ENCODE assay signal across 21 mouse cellular contexts in the genomic region with DNA sequence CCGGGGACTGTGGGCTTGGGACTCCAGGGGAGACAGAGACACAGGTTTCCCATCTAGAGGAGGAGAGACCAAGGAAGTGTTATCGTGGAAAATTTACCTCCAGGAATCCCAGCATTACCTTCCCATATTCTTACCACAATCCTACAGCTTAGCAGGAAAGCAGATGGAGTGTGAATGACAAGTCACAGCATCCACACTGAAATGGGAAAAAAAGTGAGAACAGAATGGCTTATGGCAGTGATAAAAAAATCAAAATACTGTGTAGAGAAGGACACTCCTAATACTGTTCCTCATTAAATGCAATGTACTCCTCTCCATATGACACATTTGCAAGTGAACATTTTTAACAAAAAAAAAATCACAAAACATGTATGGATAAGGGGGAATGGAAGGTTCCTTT.
DNase-seq lines count a peak whose midpoint lies in the region; ATAC-seq and TF ChIP-seq lines count a peak whose summit lies in the region.
"Had no signal": no experiment of that assay in that cellular context is flagged by ENCODE, and none has a peak within 500 bp of the region (broad histone marks: within the 10 kb centered on the region; RNA-seq: fewer than 3 reads in every experiment).

No protein-coding gene starts in this region.

- H3K27ac ChIP-seq in forebrain, embryonic 15.5 days (replicated peaks), result peak overlapping the region; percentile 51
- no peak overlapping the region for H3K27ac ChIP-seq in forebrain, embryonic 12.5 days
- H3K27ac ChIP-seq in left cerebral cortex, adult 2 months, result peak overlapping the region; percentile 74
- H3K27ac ChIP-seq in forebrain, embryonic 16.5 days (ENCODE audit: low read length), result peak overlapping the region; percentile 58
- H3K27ac ChIP-seq: embryonic facial prominence, embryonic 10.5 days; heart, embryonic 13.5 days; hindbrain, embryonic 13.5 days; hindbrain, postnatal 0 days had no signal

- no peak overlapping the region for H3K4me3 ChIP-seq in forebrain, embryonic 15.5 days
- no peak overlapping the region for H3K4me3 ChIP-seq in forebrain, embryonic 12.5 days (replicated peaks)
- H3K4me3 ChIP-seq in left cerebral cortex, adult 2 months, result no peak overlapping the region
- H3K4me3 ChIP-seq in forebrain, embryonic 16.5 days (replicated peaks; ENCODE audit: low read length), result no peak overlapping the region
- H3K4me3 ChIP-seq: embryonic facial prominence, embryonic 10.5 days; heart, embryonic 13.5 days; hindbrain, embryonic 13.5 days had no signal

- no peaks in the 10 kb centered on the region for H3K27me3 ChIP-seq in forebrain, embryonic 15.5 days
- no peaks in the 10 kb centered on the region for H3K27me3 ChIP-seq in forebrain, embryonic 12.5 days
- no peaks in the 10 kb centered on the region for H3K27me3 ChIP-seq in forebrain, embryonic 16.5 days (replicated peaks; ENCODE audit: control insufficient read depth, insufficient read depth, low read length)
- H3K27me3 ChIP-seq: heart, embryonic 13.5 days; hindbrain, embryonic 13.5 days; Patski had no signal

- 79% methylated on average over 2 of the region's 2 CpGs for WGBS in forebrain, embryonic 15.5 days
- 83% methylated on average over 2 of the region's 2 CpGs for WGBS in forebrain, embryonic 12.5 days
- WGBS in forebrain, embryonic 16.5 days, result 83% methylated on average over 2 of the region's 2 CpGs

- peak; percentile 81 for ATAC-seq in forebrain, embryonic 15.5 days (replicated peaks)
- ATAC-seq in forebrain, embryonic 12.5 days (ENCODE audit: low FRiP score), result no peak
- peak; percentile 71 for ATAC-seq in forebrain, embryonic 16.5 days
- ATAC-seq: activated CD4-positive, CD25-positive, alpha-beta regulatory T cell, adult 4 months; hindbrain, postnatal 0 days; Patski had no signal

- TF ChIP-seq POLR2A in brain, embryonic 14.5 days (IDR thresholded peaks at IDR 0.05; ENCODE audit: borderline replicate concordance, extremely low read depth, insufficient read depth, insufficient read length, poor library complexity, severe bottlenecking), result no peak

- H3K9me3 ChIP-seq in forebrain, embryonic 15.5 days, result no peaks in the 10 kb centered on the region
- H3K9me3 ChIP-seq in forebrain, embryonic 12.5 days, result no peaks in the 10 kb centered on the region
- no peaks in the 10 kb centered on the region for H3K9me3 ChIP-seq in forebrain, embryonic 16.5 days (ENCODE audit: control insufficient read depth, low read length)
- H3K9me3 ChIP-seq: embryonic facial prominence, embryonic 10.5 days; heart, embryonic 13.5 days; hindbrain, embryonic 13.5 days had no signal

- no peak overlapping the region for H3K4me2 ChIP-seq in forebrain, embryonic 15.5 days (replicated peaks)
- no peak overlapping the region for H3K4me2 ChIP-seq in forebrain, embryonic 12.5 days
- H3K4me2 ChIP-seq in forebrain, embryonic 16.5 days (ENCODE audit: low read length), result no peak overlapping the region
- H3K4me2 ChIP-seq: heart, embryonic 13.5 days; hindbrain, embryonic 13.5 days had no signal

- no peaks in the 10 kb centered on the region for H3K4me1 ChIP-seq in forebrain, embryonic 15.5 days
- H3K4me1 ChIP-seq in forebrain, embryonic 12.5 days, result no peaks in the 10 kb centered on the region
- H3K4me1 ChIP-seq in forebrain, embryonic 16.5 days (replicated peaks; ENCODE audit: control insufficient read depth, insufficient read depth, low read length), result peaks cover 3% of the 10 kb centered on the region
- H3K4me1 ChIP-seq: embryonic facial prominence, embryonic 10.5 days; hindbrain, embryonic 13.5 days had no signal

- H3K9ac ChIP-seq in forebrain, embryonic 15.5 days (replicated peaks), result no peak overlapping the region
- no peak overlapping the region for H3K9ac ChIP-seq in forebrain, embryonic 12.5 days
- no peak overlapping the region for H3K9ac ChIP-seq in forebrain, embryonic 16.5 days (replicated peaks; ENCODE audit: low read depth, low read length)
- H3K9ac ChIP-seq: heart, embryonic 13.5 days; hindbrain, embryonic 13.5 days had no signal

- H3K36me3 ChIP-seq in forebrain, embryonic 15.5 days, result no peaks in the 10 kb centered on the region
- peaks cover 7% of the 10 kb centered on the region for H3K36me3 ChIP-seq in forebrain, embryonic 12.5 days (replicated peaks)
- 0 out of 2 replicates have a peak, but pooled peaks cover 2% of the 10 kb centered on the region for H3K36me3 ChIP-seq in forebrain, embryonic 16.5 days (ENCODE audit: control insufficient read depth, insufficient read depth)

- intact Hi-C loops in left cerebral cortex, adult 2 months (cut with DNase I), result no loop called here

- DNase-seq in left cerebral cortex, adult 2 months (ENCODE audit: extremely low spot score in 1 of 2, low spot score in 2 of 2), result no peak
- DNase-seq in left cerebral cortex, adult 8-10 months (ENCODE audit: low spot score in 2 of 2), result no peak
- peak; percentile 55 for DNase-seq in brain, embryonic 14.5 days (ENCODE audit: low read depth)
- no peak for DNase-seq in adrenal gland, adult 2 months
- no peak for DNase-seq in c-Kit-positive CD71-positive TER-119-positive erythroid progenitor cells, embryonic 14.5 days (ENCODE audit: low spot score)
- DNase-seq: adrenal gland, postnatal 25 days; cerebellum, adult 18-20 months; cerebellum, adult 9-11 months; cerebellum, postnatal 36 days; gastrocnemius, postnatal 36 days; heart, adult 11 months; kidney, adult 11 months had no signal

- TF ChIP-seq CTCF in left cerebral cortex, adult 2 months (IDR thresholded peaks at IDR 0.05), result no peak
- TF ChIP-seq CTCF in brain, embryonic 14.5 days (IDR thresholded peaks at IDR 0.05; ENCODE audit: borderline replicate concordance, extremely low read depth, insufficient read depth, insufficient read length), result no peak
